Mouse (Mus musculus) urinary bladder, postnatal 10 days (tissue): Measurements from ENCODE around the gene 4933414I15Rik.

ENCODE experiments used
- DNase-seq: peaks from one replicate; pipeline ENCODE4 v3.0.0; 2022; ENCODE audit warnings: low spot score

The 4933414I15Rik gene

DNA sequence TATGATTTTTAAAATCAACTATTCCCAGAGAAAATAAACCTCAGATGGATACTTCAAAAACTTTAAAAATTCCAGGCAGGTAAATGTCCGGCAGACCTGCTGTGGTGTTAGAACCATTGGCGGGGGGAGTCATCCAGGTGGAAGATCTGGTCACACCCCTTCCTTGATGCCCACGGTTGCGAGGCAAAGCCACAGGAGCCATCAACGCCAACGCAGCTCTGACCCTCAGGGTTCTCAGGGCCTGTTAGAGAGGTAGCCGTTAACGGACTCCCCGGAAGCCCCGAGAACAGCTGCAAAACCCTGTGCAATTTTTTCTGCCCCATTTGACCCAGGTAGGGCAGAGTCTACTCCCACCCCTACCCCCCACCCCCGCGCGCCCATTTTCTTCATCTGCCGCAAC, at the start of gene 4933414I15Rik:
TSS of gene 4933414I15Rik (minus strand) at position 260 of the 400 bp plus-strand sequence.
- DNase-seq, result no peak

DNA sequence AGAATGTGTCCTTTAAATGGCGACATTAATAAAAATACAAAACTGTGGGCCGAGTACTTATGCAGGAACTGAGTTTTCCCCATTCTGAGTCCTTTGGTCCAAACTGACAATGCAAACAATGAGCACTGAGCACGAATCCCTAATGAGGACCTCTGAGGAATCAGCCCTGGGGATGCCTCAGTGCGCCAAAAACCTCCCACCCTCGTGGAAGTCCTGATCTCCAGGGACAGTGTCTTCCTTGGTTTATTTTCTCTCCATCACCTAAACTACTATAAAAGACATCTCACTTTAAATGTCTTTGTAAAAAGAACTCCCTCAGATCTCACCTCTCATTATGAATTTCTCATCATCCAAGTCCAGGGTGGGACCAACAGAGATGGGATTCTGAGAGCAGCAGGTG, 38.1 kb upstream of the 4933414I15Rik start, which contains the start of gene Olfr1377:
TSS of gene Olfr1377 (plus strand) at position 301 of the 400 bp plus-strand sequence.
- no peak for DNase-seq

DNA sequence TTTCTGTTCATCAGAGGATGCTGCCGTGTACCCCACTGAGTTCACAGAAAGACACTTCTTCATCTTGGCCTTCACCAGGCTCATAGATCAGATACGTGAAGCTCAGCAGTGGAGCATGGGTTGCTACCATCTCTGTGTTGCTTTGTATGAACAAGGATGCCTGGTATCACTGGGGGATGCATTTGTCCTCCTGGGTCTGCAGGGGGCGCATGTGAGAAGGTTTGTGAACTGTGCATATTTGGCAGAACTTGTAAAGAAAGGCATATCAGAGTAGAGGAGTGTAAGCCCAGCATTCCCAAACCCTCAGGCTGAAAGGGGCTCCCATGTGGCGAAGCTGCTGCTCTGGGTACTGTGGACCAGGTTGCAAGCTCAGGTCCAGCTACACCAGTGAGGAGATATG, 33.7 kb upstream of the 4933414I15Rik start:
- no peak for DNase-seq

DNA sequence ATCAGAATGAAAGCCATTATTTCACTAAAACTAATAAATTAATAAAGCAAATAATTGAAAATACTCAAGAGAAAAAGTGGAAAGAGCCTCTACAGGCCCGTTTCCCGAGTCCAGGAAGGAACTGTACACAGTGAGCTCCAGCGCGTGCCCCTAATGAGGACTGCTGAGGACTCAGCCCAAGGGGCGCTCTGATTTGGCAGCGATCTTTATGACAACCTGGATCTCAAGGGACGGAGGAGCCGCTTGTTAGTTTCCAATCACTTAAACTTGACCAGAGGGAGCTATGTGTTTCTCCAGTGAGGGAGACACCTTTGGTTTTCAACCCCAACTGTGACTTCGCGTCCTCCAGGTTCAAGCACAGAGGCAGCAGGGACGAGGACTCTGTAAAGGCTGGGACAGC, 22.7 kb upstream of the 4933414I15Rik start, which contains the start of gene Olfr1378:
TSS of gene Olfr1378 (plus strand) at position 301 of the 400 bp plus-strand sequence.
- no peak for DNase-seq

DNA sequence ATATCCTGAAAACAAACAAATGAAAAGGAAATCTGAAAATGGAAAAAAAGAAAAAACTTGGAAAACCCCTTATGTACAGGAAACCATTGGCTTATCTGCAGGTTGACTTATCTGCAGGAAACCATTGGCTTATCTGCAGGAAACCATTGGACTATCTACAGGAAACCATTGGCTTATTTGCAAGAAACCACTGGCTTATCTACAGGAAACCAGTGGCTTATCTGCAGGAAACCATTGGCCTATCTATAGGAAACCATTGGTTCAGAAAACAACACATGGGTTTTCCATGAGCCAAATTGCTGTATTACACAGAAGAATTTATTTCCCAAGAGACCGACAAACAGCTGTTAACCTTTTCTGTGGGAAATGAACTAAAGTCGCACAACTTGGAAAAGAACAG, 21.3 kb upstream of the 4933414I15Rik start:
- DNase-seq, result no peak

DNA sequence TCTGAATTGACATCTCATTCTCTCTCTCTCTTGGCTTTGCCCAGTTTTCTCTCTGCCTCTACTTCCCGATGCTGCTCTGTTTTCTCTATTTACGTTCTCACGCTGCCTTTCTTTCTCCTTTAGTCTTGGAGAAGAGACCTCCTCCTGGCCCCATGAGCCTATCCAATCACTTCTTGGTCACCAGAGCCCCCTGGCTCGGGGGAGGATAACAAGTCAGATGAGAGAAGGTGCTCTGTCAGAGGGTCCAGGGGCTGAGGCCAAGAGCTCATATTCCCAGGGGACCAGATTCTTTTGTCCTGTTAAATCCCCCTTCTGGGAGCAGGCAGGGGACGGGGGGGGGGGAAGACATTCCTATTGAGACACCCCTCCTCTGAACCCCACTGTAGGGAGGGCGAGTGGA, 10.1 kb upstream of the 4933414I15Rik start, which contains the start of gene Prop1:
TSS of gene Prop1 (minus strand) at position 101 of the 400 bp plus-strand sequence.
- no peak for DNase-seq

DNA sequence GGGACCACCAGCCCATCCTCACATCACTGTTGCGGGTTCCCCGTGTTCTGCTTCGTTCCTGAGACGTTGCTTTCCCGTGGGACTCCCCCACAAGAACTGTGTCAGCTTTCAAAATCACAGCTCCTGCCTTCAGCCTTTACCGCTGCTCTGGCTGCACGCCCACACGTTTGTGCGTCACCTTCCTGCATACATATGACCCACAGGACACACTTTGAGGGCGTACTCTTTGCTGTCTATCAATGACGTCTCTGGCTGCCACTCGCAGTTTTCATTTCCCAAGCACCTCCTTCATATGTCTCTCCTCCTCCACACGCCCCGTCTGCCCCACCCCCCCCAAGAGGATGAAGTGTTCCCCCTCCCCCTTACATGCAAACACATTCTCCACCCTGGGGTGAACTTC, 8.7 kb upstream of the 4933414I15Rik start:
- no peak for DNase-seq

DNA sequence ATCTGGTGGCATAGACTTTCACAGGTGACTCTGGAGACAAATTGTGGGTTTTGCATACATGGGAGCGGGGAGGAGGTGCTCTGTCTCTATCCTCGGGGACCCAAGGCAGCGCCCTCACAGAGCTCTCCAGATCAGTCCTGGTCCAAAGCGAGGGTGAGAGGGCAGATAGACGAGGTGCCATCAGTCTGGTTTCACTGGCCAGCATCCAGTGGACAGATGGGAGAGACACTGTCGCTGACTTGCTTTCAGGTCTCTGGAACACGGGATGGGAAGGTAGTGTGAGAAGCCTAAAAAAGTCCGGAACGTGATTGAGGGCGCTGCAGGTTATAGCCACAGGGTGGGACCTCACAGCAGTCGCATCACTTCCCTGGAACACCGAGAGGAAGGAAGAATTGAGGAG, 1.2 kb downstream of the 4933414I15Rik start:
- DNase-seq, result no peak

DNA sequence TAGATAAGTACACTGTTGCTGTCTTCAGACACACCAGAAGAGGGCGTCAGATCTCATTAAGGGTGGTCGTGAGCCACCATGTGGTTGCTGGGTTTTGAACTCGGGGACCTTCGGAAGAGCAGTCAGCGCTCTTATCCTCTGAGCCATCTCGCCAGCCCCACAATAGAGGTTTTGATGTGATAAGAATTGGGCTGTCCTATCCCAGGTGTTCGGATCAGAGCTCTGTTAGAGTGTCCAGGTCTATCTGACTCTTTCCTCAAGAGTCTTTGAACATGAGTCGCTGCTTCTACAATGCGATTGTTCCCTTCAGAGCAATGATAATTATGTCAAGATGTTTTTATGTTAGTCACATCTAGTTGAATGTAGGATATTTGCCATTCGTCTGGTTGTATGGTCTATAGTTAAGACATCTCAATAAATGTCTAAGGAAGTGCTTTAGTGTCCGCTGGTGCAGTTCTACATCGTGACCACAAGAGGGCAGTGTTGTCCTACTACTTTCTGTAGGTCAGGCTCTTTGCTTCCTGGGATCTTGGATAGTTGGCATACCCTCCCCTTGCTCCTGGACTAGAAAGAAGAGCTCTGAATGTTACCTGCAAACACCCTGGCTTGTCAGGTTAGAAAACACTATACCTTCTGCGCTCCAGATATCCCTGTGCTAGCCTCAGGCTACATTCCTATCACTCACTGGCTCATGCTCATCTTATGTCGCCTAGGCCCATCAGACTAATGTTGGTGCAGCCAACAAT, 3.8 kb downstream of the 4933414I15Rik start:
- no peak for DNase-seq

DNA sequence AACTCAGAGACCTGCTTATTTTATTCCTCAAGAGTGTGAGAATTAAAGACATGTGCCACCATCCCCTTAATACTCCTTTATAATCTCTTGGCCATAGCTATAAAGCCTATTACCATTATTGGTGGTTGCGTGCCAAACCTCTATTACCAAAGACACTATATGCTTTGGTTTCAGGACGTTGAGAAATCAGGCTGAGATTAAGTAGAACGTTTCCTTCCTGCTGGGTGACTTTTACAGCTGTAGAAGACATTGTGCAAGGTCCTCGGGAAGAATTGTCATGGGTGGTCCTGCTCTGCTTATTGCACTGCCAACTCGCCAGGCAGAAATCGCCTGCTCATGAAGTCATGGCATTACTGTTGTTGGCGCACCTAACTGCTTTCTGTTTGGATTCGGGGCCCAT, 5.1 kb downstream of the 4933414I15Rik start:
- DNase-seq, result no peak

DNA sequence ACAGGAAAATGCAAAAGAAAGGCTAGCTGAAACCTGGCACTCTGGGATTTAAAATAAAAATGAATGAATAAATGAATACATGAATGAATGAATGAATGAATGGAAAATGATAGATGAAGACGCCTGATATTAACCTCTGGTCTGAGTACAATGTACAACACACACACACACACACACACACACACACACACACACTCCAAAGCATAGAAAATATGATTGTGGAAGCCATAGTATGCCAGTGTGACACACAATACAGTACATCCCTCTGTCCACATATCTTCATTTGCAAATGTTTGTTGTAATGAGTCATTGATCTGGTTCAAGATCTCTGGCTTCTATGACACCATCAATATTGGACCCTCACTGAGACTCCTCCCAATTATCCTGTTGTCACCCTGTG, 11.5 kb downstream of the 4933414I15Rik start:
- DNase-seq, result no peak

DNA sequence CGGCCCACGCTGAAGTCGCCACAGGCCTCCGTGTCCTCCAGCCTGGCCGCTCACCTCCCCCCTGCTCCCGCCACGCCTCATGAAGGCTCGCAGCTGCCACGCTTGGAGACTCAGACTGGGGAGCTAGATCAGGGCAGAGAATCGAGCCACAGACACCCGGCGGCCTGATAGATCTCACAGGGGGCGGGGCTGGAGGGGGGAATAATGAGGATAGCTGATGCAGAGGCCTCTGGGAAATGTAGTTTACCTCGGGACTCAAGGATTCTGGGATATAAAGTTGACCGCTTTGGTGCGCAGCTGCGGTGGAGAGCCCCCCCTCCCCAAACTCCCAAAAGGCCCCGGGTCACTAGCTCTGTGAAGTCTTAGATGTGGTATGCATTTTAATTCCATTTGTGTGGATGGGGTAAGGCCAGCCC, 12.1 kb downstream of the 4933414I15Rik start, which contains the start of gene Zfp354b:
TSS of gene Zfp354b (minus strand) at position 183 of the 416 bp plus-strand sequence.
- DNase-seq, result peak; percentile 30

DNA sequence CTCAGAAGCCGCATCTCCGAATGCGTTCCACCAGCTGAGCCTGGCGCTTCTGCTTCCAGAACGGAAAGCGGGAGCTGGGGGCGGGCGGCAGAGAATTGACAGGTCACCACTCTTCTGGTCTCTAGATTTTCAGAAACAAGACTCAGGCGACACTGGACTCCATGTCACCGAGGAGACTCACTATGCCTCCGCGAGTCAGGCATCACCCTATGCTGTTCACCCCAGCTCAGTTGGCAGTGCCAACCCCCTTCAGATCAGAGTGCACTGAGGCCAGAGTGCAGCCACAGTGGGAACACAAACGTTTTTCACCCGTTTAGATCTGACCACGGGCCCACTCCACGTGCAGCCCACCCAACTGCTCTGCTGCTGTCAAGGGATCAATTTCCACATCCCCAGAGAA, 12.5 kb downstream of the 4933414I15Rik start:
- DNase-seq, result no peak

DNA sequence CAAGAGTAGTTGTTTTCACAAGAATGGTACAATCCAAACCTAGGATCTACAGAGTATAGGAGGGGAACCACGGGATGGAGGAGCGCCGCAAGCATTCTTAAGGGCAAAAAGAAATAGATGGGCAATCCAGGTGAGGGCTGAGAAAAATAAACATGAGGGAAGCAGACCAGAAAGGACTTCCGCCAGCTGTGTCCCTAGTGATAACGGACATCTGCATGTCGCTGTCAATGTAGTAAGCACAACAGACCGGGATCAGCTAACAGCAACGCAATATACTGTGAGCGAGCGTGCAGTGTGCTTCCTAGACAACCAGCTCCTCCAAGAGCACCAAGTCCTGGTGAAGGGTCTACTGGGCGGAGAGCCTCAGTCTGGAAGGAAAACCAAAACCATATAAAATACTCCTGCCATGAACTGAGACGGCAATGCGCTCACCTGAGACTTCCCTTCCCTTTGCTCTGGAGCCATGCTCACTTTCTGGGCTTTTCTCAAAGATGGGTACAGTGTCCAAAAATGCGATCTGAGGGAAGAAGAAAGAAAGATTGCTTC, 13.0 kb downstream of the 4933414I15Rik start:
- no peak for DNase-seq

DNA sequence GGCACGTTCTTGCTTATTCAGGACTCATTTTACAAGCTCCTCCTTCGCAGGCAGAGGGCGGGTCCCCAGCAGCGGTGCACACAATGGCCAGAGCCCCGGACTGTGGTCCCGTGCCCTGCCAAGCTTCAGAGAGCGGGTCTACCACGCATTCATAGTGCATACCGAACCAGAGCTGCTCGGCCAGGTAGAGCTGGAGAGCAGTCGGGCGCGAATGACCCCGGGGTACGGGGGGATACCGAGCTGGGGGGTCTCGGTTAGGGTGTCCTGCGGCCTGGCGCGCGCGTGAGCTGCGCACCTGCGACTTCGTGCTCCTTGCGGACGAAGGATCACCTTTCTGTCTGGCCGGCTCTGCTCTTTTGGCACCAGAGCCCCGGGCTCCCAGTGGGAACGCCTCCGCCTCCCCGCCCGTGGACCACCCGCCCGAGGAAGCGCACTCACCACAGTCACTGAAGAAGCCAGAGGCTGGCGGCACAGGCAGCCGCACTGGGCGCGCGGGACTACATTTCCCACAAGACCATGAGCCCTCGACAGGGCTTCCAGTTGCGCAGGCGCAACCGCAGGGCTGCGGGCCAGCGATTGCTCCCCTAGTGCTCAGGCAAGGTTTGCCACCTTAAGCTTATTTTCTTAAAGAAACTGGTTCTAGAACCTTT, 27.8 kb downstream of the 4933414I15Rik start, which contains the start of gene Zfp2:
TSS of gene Zfp2 (minus strand) at position 495 of the 650 bp plus-strand sequence.
- DNase-seq, result peak; percentile 50

DNA sequence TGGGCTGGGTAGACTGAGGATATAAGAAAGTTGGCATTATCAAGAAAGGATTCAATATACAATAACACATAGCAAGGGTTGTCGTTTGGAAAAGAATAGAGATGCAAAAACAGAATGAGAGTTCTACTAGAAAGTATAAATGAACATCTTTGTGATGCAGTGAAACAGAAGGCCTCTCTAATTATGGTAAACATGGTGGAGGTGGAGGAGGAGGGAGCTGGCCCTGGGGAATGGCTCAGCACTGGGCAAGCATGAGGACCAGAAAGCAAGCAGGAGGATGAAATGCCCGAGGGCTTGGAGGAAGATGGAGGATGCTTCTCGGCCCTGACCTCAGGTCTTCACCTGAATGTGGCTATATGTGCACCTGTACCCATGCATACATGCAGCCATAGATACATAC, 29.1 kb downstream of the 4933414I15Rik start:
- no peak for DNase-seq

DNA sequence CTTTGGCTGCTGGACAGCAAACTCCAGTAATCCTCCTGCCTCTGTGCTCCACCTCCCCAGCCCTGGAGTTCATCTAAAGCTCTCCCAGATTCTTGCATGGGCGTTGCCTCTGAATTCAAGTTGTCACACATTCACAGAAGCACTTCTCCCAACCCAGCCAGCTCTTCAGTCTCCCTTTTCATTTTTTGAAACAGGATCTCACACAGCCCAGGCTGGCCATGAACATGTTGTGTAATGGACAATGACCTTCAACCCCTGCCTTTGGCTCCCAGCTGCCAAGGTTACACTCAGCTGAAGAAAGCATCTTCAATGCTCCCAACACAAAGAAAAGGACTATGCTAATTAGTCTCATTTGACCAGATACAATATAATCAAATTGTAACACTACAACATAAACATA, 30.3 kb downstream of the 4933414I15Rik start:
- no peak for DNase-seq

DNA sequence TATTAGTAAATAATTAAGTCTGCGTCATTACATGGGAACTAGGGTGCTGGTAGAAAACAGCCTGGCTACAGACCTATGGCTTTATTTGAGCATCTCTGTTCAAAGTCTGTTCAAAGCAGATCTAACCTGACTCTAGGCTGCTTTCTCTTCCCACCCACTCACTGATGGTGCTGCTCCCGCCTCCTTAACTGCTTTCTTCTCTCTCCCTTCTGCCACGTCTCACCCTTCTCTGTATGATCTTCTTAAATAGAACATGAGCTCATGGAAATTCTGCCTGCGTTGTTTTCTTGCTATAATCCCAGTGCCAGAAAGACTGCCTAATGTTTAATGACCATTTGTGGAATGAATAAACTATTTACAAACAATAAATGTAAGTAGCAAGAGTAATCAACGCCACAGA, 35.4 kb downstream of the 4933414I15Rik start:
- DNase-seq, result no peak

DNA sequence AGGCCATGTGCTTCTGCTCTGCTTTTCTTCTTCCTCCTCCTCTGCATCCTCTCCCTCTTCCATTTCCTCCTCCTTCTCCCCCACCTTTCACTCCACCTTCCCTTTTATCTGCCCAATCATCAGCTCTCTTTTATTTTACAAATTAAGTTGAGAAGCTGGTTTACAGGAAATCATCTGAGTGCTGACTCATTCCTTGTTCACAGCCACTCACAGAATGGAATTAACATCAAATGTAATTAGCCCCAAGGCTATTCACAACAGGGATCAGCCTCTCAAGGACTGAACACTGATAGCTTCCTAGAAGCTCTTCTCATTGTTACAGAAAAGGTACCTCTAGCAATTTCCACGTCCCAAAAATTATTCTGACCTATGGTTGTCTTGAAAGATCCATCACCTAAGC, 46.2 kb downstream of the 4933414I15Rik start:
- DNase-seq, result no peak

DNA sequence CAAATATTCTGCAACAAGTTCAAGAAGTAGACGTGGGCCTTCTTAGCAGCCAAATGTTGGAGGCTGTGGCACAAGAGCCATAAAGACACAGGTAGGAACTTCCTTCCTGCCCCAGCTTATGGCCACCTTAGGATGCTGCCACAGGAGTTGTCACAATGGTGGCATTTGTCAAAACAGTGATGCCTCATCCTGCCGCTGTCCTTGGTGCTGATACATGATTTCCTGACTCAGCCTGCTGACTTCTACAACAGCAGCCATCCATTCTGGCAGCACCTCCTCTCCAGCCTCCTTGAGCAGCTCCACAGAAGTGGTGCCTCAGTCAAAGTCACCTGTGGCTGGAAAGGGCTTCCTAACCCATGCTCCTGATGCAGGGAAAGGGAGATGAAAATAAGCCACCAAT, 51.1 kb downstream of the 4933414I15Rik start:
- no peak for DNase-seq
